Mouse (Mus musculus) left cerebral cortex, adult 2 months (tissue): ENCODE results near the gene Cdc37. TPM values are rescaled to one million over a fixed set of nuclear protein-coding genes. Genes with fewer than 3 reads are reported as not detected.
A peak's percentile ranks its signal among the peaks of the same experiment; 100 is the strongest.

Experiments
- DNase-seq, 2 experiments: peaks; one replicate each; pipeline ENCODE4 v3.0.0; 2021 to 2022; ENCODE audit warnings: low spot score in 2 of 2, mixed read lengths in 1 of 2; ENCODE audit errors: extremely low spot score in 1 of 2
- H3K27ac ChIP-seq: fragments of 200-600 bp; 2 replicates; pipeline ENCODE4 v1.8.1; 2022
- H3K4me3 ChIP-seq: fragments of 200-600 bp; 2 replicates; pipeline ENCODE4 v1.8.1; 2022
- CTCF ChIP-seq: fragments of 200-600 bp; IDR thresholded peaks from 2 replicates; pipeline ENCODE4 v1.8.1; 2022; ENCODE audit warnings: antibody characterized with exemption, mild to moderate bottlenecking, moderate library complexity
- intact Hi-C: fragments of 180-260 bp; cut with DNase I; formaldehyde crosslinking; loops from one replicate; pipeline ENCODE4 v1.15.1; 2025
- total RNA-seq, 2 experiments: library from RNA; stranded (reverse); gene quantifications; 2 replicates each; pipeline ENCODE4 v1.2.3; 2021

Gene Cdc37
- total RNA-seq, 2 experiments from 2014 or later: 141 to 143 TPM

GRCm38 (mm10) chr9:21166516-21166915 lies 16.7 kb upstream of the Cdc37 start:
- no peak for TF ChIP-seq CTCF
- intact Hi-C loops: loop anchor here (1.0 to 2.0 kb wide), 2 partner anchors 14 to 30 kb away; no protein-coding TSS in a partner anchor
- peak overlapping the region; percentile 94 for H3K27ac ChIP-seq
- DNase-seq: no peak
- H3K4me3 ChIP-seq: peak overlapping the region; percentile 58

DNA sequence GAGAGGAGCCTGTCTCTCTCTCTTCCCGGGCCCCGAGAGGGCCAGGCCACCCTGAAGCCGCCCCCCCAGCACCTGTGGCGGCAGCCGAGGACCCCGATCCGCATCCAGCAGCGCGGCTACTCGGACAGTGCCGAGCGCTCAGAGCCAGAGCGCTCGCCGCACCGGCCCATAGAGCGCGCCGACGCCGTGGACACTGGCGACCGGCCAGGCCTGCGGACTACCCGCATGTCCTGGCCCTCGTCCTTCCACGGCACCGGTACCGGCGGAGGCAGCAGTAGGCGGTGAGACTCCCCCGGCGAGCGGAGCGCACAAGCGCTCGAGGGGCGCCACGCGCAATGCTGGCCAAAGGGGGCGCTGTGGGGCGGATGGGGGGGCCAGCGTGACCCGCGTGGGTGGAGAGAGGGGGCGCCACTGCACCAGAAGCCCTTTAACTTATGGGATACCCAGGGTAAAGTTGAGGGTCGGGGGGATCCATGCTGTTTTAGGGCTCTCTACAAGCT lies 16.2 kb upstream of the Cdc37 start:
- intact Hi-C loops: loop anchor here (1.0 to 2.0 kb wide), 2 partner anchors 14 to 31 kb away; no protein-coding TSS in a partner anchor
- TF ChIP-seq CTCF: peak; percentile 64
- H3K4me3 ChIP-seq: peak overlapping the region; percentile 58
- peak; percentile 65 to 67 for DNase-seq
- H3K27ac ChIP-seq: peak overlapping the region; percentile 94

DNA sequence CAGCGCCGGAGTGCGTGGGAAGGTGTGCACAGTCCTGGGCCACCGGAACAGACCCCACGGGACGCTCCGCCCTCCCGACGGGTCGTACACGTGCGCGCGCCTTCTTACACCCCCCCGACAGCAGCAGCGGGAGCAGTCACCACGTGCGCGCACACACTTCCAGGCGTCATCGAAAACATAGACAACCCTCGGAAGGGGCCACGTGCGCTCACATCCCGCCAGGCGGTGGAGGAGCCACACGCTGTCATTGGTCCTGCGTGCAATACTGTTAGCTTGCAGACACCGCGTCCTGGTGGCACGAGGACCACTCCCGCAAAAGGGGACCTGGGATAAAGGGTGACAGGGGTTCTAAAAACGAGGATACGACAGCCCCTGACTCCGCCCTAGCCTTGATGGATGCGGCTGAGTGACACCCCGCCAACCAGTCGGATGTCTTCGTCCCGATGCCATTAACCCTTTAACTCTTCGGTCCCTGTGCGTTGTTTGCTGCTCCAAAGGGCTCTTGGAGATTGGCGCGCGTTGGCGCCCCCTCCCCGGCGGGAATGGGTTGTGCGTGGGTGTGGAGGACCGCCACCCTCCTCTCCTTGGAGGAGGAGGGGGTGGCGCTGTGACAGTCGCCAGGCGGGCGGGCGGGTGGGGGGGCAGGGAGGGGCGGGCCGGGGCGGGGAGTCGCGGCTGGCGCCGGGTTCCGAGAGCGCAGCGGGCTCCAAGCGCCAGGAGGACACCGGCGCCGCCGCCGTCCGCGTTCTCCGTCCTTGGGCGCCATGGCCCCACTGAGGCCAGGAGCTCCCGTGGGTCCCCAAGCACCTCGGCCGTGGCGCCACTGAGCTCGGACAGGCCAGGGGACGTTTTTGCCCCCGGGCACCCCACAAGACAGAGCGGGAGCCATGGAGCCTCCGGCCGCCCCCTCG lies 15.5 kb upstream of the Cdc37 start, which contains the start of gene Pde4a:
Gene Pde4a, plus strand, starts transcription at position 674 of the 911 bp plus-strand sequence.
- Histone ChIP-seq H3K4me3 (peak within 1 kb of the TSS; percentile 58), H3K27ac (peak within 1 kb of the TSS; percentile 94)
- intact Hi-C loops: no loop called here
- TF ChIP-seq CTCF: no peak; the same call in 1 of the 2 replicates
- DNase-seq: peak; percentile 75 to 80

DNA sequence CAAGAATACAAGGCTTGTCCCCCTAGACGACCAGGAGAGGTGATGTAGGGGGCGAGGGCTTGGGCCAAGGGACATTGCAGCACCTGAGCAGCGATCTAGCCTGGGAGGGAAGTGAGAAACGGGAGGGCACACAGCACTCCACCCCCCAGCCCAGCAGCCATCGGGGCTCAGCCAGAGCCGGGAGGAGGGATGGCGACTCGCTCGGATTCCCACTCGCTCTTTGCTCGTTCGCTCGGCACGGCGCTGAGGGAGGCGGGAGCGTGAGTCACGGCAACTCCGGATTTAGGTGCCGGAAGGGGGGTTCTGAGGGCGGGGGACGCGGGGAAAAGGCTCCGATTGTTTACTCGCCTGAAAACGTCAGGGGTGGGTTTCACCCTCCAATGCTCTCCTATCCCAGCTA lies 14.3 kb upstream of the Cdc37 start:
- H3K27ac ChIP-seq: peak overlapping the region; percentile 70
- intact Hi-C loops: no loop called here
- TF ChIP-seq CTCF: no peak
- peak overlapping the region; percentile 31 for H3K4me3 ChIP-seq
- DNase-seq: peak; percentile 81

DNA sequence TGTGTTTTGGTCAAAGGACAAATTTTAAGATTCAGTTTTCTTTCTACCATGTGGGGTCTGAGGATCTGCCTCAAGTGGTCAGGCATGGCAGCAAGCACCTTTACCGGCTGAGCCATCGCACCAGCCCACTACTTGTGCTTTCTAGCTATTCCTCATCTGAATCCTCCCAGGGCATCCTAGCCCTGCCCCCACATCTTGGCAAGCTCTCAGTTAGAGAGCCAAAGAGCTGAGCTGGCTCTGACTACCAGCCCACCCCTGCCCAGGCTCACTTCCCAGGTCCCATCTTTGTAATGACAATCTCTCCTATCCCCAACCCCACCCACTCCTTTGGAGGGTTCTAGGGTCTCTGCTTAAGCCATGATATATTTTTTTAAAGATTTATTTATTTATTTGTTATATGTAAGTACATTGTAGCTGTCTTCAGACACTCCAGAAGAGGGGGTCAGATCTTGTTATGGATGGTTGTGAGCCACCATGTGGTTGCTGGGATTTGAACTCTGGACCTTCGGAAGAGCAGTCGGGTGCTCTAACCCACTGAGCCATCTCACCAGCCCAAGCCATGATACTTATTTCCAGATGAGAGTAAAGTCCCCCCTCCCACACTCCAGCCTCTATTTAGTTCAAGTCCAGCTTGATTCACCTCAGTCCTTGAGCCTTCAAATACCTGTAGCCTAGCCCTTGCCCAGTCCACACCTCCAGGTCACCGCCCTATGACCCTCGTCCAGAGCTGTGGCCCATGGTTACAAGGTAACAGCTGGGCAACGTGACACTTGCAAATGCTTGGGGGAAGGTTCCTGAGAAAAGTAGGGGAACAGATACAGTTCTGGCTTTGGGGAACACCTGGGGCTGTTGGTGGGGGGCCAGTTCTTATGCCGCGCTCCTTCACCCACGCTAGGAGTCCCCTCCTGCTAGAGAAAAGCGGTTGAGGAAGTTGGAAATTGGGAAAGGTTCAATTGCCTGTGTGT lies 13.6 kb upstream of the Cdc37 start:
- peak in 1 of 2 experiments; percentile 41 for DNase-seq
- peak overlapping the region; percentile 70 for H3K27ac ChIP-seq
- H3K4me3 ChIP-seq: peak overlapping the region; percentile 31; the same call in 1 of the 2 replicates
- TF ChIP-seq CTCF: no peak
- intact Hi-C loops: no loop called here

DNA sequence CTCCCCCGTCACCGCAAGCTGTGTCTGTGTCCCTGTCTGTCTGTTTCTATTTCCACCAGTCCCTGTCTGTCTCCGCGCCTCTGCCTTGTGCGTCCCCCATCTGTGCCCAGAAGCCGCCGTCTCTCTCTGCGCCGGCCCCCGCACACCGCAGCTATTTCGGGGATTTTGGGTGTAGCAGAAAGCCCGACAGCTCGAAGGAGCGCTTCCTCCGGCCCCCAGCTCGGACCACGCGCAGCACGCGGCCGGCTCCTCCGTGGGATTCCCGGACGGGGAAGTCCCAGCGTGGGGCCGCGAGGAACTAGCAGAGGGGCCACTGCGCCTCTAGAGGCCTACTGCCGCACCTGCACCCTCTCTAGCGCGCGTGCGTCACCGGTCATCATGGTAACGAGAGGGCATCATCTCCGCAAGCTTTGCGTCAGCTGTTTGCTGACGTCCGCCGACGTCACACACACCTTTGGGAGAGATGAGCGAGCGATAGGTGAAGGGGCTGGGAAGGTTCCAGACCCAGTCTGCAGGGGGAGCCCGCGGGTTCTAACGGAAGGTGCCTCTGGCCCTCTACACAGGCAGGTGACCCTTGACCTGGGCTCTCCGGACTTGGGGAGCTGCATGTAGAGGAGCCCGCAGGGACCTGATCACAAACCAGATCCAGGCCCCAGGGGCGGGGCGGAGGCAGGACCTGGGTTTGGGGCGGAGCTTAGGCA lies 11.6 kb upstream of the Cdc37 start:
- H3K27ac ChIP-seq: peak overlapping the region; percentile 64
- DNase-seq: peak; percentile 90 to 94
- TF ChIP-seq CTCF: peak; percentile 96
- peak overlapping the region; percentile 47 for H3K4me3 ChIP-seq
- intact Hi-C loops: no loop called here

DNA sequence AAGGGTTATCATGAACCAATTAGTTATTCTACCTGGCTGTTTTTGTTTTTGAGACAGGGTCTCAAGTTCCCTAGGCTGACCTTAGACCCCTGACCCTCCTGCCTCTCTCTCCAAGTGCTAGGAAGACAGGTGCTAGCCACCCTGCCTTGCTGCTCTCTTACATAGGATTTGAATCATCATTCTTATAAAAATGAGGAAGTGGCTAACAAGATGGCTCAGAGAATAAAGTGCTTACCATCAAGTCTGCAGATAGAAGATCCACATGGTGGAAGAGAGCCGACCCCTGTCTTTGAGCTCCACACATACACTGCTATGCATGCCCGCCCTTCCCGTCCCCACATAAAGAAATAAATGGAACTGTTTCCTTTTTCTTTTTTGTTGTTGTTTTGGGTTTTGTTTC lies 5.0 kb upstream of the Cdc37 start:
- no peak overlapping the region for H3K4me3 ChIP-seq
- intact Hi-C loops: no loop called here
- DNase-seq: no peak
- no peak overlapping the region for H3K27ac ChIP-seq
- no peak for TF ChIP-seq CTCF

DNA sequence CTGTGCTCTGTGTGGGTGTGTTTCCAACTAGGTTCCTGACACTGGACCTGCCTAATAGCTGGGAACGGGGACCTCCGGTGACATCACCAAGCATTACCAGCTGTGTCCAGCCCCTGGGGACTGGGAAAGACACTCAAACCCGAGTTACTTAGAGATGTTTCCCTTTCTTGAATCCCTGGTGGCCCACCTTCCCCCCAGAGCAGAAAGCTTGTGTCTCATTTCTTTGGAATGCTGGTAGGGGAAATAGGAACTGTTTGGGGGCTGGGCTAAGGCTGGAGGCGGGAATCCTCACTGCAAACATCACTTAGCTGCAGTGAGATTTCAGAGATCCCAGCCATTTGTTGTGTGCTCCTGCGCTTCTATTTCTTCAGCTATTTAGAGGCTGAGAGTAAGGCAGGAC lies 4.1 kb upstream of the Cdc37 start:
- Histone ChIP-seq H3K27ac (peak overlapping the region; percentile 70), H3K4me3 (peak overlapping the region; percentile 32)
- no peak for TF ChIP-seq CTCF
- no peak for DNase-seq
- intact Hi-C loops: loop anchor here (2.0 kb wide), 2 partner anchors 43 to 67 kb away; no protein-coding TSS in a partner anchor

- DNase-seq: no peak
- TF ChIP-seq CTCF: no peak
- peak overlapping the region; percentile 32 for H3K4me3 ChIP-seq
- peak overlapping the region; percentile 70 for H3K27ac ChIP-seq
- intact Hi-C loops: loop anchor here (2.0 kb wide), 2 partner anchors 43 to 67 kb away; no protein-coding TSS in a partner anchor
Observed at GRCm38 (mm10) chr9:21153331-21153730, 3.5 kb upstream of the Cdc37 start.

DNA sequence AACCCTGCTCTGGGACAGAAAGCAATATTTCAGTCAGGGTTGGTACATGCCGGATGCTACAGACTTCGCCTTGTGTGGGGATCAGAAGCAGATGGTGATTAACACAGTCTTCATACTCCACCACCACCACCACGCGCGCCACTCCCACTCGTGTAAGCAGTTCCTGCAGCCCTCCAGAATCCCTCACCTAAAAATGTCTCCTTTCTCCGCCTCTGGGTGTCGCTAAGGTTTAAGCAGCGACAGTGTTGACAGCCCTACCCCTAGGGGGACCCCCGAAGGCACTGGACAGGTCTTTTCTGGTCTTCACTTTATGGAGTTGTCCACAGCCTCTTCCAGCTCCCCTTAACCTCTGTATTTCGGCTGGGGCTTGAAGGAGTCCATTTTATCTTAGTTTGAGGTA lies 2.9 kb upstream of the Cdc37 start:
- intact Hi-C loops: loop anchor here (1.0 to 2.0 kb wide), 3 partner anchors 14 to 68 kb away; no protein-coding TSS in a partner anchor
- peak overlapping the region; percentile 70 for H3K27ac ChIP-seq
- H3K4me3 ChIP-seq: peak overlapping the region; percentile 32
- TF ChIP-seq CTCF: peak; percentile 83
- DNase-seq: peak; percentile 70 to 72
